Mouse (Mus musculus): Measurements from ENCODE around the gene Neurl1a. TPM values are rescaled to one million over a fixed set of nuclear protein-coding genes. Genes with fewer than 3 reads are reported as not detected.
"Not testable (repeated sequence)": the region's sequence is repeated elsewhere in the genome, so short reads cannot be mapped to it uniquely, and the experiment has no call there.

The Neurl1a gene
- polyA plus RNA-seq, 1 experiment = 4.6 TPM

DNA sequence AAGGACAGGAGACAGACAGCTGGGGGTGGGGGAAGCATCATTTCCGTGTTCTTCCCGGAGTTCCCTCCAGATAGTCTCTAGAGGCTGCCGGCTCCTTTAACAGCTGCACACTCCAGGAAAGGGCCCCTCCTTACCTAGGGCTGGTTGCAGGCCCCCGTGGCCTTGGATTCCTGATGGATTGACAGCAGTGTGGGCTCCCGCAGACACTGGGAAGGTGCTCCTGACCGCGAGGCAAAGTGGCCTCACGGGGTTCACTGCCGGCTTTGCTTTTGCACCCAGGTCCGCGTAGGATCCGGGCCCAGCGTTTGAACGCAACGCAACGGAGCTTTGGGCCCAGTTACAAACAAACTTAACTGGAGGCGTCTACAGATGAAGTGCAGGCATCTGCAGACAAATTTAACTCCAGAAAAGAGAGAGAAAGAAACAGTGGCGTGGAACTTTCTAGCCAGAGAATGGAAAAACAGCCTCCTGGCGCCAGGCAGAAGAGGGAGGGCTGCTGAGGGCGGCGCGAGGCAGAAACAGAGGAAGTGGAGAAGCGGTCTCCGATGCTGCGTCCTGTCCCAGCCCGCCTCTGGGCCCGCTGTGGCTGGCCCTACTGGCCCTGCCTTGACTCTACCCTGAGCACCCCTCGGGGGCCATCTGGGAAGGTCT is 40.7 kb upstream of the Neurl1a start, which contains the start of gene Calhm2:
Gene Calhm2, minus strand, starts transcription at position 524 of the 651 bp plus-strand sequence.
- peaks cover 9% of the 10 kb centered on the region; the same call in 1 of the 2 replicates for H3K4me1 ChIP-seq (ENCODE audit: control insufficient read depth, insufficient read depth, low read length)
- under 1% methylated on average over 28 of the region's 28 CpGs for WGBS
- H3K4me3 ChIP-seq (replicated peaks; ENCODE audit: control insufficient read depth, low read depth, low read length) = peak within 1 kb of the TSS; percentile 65
- TF ChIP-seq CTCF (IDR thresholded peaks at IDR 0.05; ENCODE audit: control insufficient read depth, insufficient read depth, low read length) (no peak), POLR2A (IDR thresholded peaks at IDR 0.05; ENCODE audit: borderline replicate concordance, control insufficient read depth, low read depth, low read length) (peak; percentile 63; the same call in 1 of the 2 replicates)
- H3K27ac ChIP-seq (ENCODE audit: control insufficient read depth, insufficient read depth, low read depth, low read length, poor library complexity) = peak within 1 kb of the TSS; percentile 74

GRCm38 (mm10) chr19:47139611-47140010 is 39.0 kb upstream of the Neurl1a start:
- H3K4me1 ChIP-seq (ENCODE audit: control insufficient read depth, insufficient read depth, low read length); H3K27ac ChIP-seq (ENCODE audit: control insufficient read depth, insufficient read depth, low read depth, low read length, poor library complexity); H3K4me3 ChIP-seq (replicated peaks; ENCODE audit: control insufficient read depth, low read depth, low read length): not testable (repeated sequence)
- WGBS = 69% methylated on average over 7 of the region's 7 CpGs

GRCm38 (mm10) chr19:47142438-47142837 is 36.2 kb upstream of the Neurl1a start:
- WGBS = 73% methylated on average over 6 of the region's 6 CpGs
- TF ChIP-seq POLR2A (IDR thresholded peaks at IDR 0.05; ENCODE audit: borderline replicate concordance, control insufficient read depth, low read depth, low read length) (no peak), CTCF (IDR thresholded peaks at IDR 0.05; ENCODE audit: control insufficient read depth, insufficient read depth, low read length) (no peak)

DNA sequence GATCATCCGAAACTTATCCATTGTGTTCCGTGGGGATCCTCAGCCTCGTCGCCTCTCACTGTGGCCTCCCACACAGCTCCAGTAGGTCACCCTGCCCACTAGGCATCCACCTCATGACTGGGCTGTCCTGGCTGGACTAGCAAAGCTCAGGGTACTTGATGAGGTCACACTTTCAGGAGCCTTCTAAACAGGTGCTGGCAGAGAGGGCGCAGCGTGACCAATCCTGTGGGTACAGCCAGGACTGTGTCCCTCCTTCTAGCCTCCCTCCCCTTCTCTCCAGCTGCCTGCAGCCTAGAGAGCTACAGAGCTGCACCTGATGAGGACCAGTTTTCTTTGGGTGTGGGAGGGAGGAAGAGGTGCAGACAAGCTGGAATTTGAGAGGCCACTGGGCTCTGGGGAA is 34.5 kb upstream of the Neurl1a start, which contains the start of gene Calhm1:
Gene Calhm1, minus strand, starts transcription at position 101 of the 400 bp plus-strand sequence.
- WGBS = 81% methylated on average over 6 of the region's 6 CpGs
- Histone ChIP-seq H3K27ac (ENCODE audit: control insufficient read depth, insufficient read depth, low read depth, low read length, poor library complexity) (no peak within 1 kb of the TSS), H3K4me1 (ENCODE audit: control insufficient read depth, insufficient read depth, low read length) (no peaks in the 10 kb centered on the region), H3K4me3 (replicated peaks; ENCODE audit: control insufficient read depth, low read depth, low read length) (no peak within 1 kb of the TSS)
- TF ChIP-seq POLR2A (IDR thresholded peaks at IDR 0.05; ENCODE audit: borderline replicate concordance, control insufficient read depth, low read depth, low read length) (no peak), CTCF (IDR thresholded peaks at IDR 0.05; ENCODE audit: control insufficient read depth, insufficient read depth, low read length) (no peak)

More at GRCm38 (mm10) chr19:47142438-47142837, 36.2 kb upstream of the Neurl1a start:
- no peak overlapping the region for H3K27ac ChIP-seq (ENCODE audit: control insufficient read depth, insufficient read depth, low read depth, low read length, poor library complexity)
- peaks cover 2% of the 10 kb centered on the region; the same call in 1 of the 2 replicates for H3K4me1 ChIP-seq (ENCODE audit: control insufficient read depth, insufficient read depth, low read length)
- no peak overlapping the region for H3K4me3 ChIP-seq (replicated peaks; ENCODE audit: control insufficient read depth, low read depth, low read length)

DNA sequence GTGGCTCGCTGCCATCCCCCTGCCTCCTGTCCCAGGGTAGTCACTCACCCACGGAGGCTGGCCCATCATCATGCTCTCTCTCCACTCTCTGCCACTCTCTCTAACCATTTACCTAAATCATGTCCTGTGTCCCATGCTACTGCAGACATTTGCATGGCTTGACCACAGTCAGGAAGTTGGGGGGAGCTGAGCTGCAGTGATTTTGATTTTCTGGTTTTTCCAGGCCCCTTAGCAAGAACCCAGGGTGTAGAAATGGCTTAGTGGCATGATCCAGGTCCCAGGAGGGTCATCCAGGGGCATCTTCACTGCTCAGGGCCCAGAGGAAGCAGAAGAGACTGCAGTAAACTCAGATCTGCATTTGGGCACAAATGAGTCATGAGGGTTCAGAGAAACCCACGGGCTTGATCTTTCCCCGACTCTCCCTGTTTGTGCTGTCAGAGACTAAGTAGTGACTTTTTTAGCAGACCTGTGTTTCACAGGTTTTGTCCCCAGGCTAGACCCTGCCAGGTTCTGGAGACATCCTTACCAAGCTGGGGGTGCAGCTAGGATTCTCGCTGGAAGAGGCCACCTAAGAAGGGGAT is 30.3 kb upstream of the Neurl1a start:
- WGBS = 47% methylated on average over 5 of the region's 5 CpGs
- Histone ChIP-seq H3K27ac (ENCODE audit: control insufficient read depth, insufficient read depth, low read depth, low read length, poor library complexity) (no peak overlapping the region), H3K4me3 (replicated peaks; ENCODE audit: control insufficient read depth, low read depth, low read length) (no peak overlapping the region), H3K4me1 (ENCODE audit: control insufficient read depth, insufficient read depth, low read length) (no peaks in the 10 kb centered on the region)
- TF ChIP-seq POLR2A (IDR thresholded peaks at IDR 0.05; ENCODE audit: borderline replicate concordance, control insufficient read depth, low read depth, low read length) (no peak), CTCF (IDR thresholded peaks at IDR 0.05; ENCODE audit: control insufficient read depth, insufficient read depth, low read length) (no peak)

- H3K27ac ChIP-seq (ENCODE audit: control insufficient read depth, insufficient read depth, low read depth, low read length, poor library complexity) = no peak overlapping the region
- TF ChIP-seq POLR2A (IDR thresholded peaks at IDR 0.05; ENCODE audit: borderline replicate concordance, control insufficient read depth, low read depth, low read length) (no peak), CTCF (IDR thresholded peaks at IDR 0.05; ENCODE audit: control insufficient read depth, insufficient read depth, low read length) (no peak)
- WGBS = 59% methylated on average over 4 of the region's 4 CpGs
- no peak overlapping the region for H3K4me3 ChIP-seq (replicated peaks; ENCODE audit: control insufficient read depth, low read depth, low read length)
- H3K4me1 ChIP-seq (ENCODE audit: control insufficient read depth, insufficient read depth, low read length) = no peaks in the 10 kb centered on the region
Measured at GRCm38 (mm10) chr19:47149854-47150253, 28.8 kb upstream of the Neurl1a start.

- 28% methylated on average over 32 of the region's 32 CpGs for WGBS
- no peak overlapping the region for H3K27ac ChIP-seq (ENCODE audit: control insufficient read depth, insufficient read depth, low read depth, low read length, poor library complexity)
- TF ChIP-seq POLR2A (IDR thresholded peaks at IDR 0.05; ENCODE audit: borderline replicate concordance, control insufficient read depth, low read depth, low read length) = no peak
- TF ChIP-seq CTCF (IDR thresholded peaks at IDR 0.05; ENCODE audit: control insufficient read depth, insufficient read depth, low read length) = no peak
- H3K4me1 ChIP-seq (ENCODE audit: control insufficient read depth, insufficient read depth, low read length) = no peaks in the 10 kb centered on the region
- no peak overlapping the region for H3K4me3 ChIP-seq (replicated peaks; ENCODE audit: control insufficient read depth, low read depth, low read length)
Measured at GRCm38 (mm10) chr19:47151332-47152061, 27.1 kb upstream of the Neurl1a start.

DNA sequence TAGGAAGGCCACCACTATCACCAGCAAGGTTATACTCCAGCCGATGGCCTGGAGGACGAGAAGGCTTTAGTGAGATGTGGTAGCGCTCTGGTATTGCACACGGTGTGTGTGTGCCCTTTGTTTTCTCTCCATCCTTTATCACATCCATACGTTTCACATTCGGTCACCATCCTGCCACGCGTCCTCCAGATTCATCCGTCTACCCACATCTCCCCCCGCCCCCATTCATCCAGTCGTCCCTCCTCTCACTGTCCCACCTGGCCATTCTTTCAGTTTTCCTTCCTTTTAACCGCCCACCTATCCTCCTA is 26.6 kb upstream of the Neurl1a start:
- Histone ChIP-seq H3K4me3 (replicated peaks; ENCODE audit: control insufficient read depth, low read depth, low read length) (no peak overlapping the region), H3K4me1 (ENCODE audit: control insufficient read depth, insufficient read depth, low read length) (no peaks in the 10 kb centered on the region), H3K27ac (ENCODE audit: control insufficient read depth, insufficient read depth, low read depth, low read length, poor library complexity) (no peak overlapping the region)
- WGBS = 73% methylated on average over 12 of the region's 12 CpGs
- no peak for TF ChIP-seq POLR2A (IDR thresholded peaks at IDR 0.05; ENCODE audit: borderline replicate concordance, control insufficient read depth, low read depth, low read length)
- TF ChIP-seq CTCF (IDR thresholded peaks at IDR 0.05; ENCODE audit: control insufficient read depth, insufficient read depth, low read length) = no peak

Measured in bone marrow, adult 2 months (tissue).